Mouse (Mus musculus): ENCODE results near the gene Majin.

Gene Majin

DNA sequence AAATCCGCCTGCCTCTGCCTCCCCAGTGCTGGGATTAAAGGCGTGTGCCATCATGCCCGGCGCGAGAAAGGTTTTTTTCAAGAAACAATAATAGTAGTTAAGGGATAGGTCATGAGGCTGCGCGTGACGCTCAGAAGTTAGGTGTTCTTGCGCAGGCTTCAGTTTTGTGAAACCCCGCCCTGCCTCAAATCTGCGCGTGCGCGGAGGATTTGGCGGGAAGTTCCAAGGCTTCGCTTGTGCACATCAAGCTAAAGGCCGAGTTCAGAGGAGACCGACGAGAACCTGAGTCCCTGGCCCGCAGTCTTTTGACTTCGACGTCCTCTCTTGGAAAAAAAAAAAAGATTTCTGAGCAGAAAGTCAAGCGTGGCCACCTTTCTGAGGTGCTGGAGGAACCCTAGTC lies at the start of gene Majin:
Gene Majin, plus strand, starts transcription at position 258 of the 400 bp plus-strand sequence.
- no peak for DNase-seq

DNA sequence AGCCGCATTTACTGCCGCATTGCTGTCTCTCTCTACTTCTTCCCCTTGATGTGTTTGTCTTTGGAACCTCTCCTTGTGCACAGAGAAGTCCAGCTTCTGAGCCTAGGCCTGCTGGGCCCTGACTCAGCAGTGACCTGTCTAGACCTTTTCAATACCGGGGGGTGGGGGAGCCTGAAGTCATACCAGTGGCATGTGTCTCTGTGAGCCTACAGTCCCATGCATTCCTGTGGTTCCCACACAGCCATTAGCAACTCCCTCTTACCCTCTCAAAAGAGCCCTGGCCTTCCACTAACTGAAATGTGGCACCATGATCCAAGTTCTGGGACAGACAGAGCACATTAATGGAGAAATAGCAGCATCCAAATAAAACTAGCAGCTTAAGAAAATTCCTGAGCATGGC lies 47.8 kb upstream of the Majin start:
- no peak for DNase-seq

DNA sequence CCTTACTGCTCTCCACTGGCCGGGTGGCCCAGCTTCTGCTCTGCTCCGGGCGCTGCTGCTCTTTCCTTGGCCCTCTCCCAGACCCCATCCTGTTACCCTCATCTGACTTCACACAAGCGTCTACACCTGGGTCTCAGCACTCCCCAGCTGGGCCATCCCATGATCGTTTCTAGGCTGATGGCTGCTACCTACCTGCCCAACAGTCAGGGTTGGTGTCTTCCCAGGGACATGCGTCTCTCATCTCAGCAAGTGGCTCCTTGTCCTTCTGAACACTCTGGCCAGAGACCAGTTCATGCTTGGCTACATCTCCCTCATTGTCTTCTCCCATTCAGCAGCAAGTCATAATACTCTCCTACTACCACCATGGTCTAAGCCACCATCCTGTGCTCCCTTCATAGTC lies 44.5 kb upstream of the Majin start:
- DNase-seq = peak; percentile 71

DNA sequence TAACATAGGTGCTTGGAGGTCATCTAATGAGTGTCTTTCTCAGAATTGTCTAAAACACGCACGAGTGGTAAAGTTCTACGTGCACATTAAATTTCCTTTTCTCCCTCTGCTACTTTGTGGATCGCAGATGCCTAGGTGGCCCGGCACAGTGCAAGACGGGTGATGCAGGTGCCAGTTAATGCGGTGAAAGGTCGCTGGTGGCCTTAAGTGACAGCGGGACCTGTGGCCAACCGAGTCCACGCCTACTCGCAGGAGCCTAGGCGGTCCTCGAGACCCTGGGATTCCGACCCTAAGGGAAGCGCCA lies 43.9 kb upstream of the Majin start:
- DNase-seq = no peak

DNA sequence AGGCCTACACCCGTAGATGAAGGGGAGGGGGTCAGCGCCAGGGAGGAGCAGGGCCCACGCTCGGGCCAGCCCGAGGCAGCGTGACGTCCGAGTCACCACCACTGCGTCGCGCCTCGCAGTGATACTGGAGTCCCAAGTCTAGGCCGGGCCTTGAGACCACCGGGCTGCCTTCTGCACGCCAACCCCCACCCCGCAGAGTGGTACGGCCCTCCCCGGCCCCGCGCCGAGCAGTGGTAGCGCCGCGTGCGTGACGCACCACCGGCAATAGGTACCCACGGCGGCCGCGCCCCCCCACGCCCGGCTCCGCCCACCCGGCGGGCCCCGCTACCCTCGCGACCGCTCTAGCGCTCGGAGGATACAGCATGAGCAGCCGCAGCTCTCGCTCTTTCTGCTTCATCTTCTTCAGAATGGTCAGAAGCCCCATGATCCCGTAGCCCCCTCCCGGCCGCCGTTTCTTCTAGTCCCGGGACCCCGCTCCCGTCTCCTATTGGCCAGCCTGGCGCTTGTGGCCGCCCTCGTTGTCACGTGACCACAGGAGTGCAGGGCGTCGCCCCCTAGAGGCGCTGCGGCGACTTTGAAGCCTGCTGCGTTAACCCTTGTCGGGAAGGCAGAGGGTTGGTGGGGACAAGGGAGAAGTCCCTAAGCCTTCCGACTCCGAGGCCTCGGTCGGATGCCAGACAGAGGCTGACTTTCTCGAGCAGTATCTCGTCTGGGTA lies 43.4 kb upstream of the Majin start, which contains the start of gene Batf2:
Gene Batf2, plus strand, starts transcription at position 306 of the 716 bp plus-strand sequence.
- DNase-seq = peak; percentile 93

DNA sequence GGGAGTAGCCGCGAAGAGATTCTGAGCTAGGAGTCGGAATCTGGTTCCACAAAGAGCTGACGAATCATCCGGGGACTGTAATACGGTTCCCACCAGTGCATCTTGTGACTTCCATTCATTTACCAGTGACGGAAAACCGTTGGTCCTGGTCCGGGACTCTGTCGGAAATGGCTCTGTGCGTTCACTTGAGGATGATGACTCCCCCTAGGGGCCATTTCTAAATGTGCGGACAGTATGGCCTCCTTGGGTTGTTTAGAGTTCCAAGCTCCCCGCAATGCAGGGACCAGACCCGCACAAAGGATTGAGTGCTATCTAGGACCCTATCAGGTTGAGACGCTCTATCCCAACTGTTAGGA lies 42.8 kb upstream of the Majin start, which contains the start of gene Arl2:
Gene Arl2, minus strand, starts transcription at position 155 of the 356 bp plus-strand sequence.
- DNase-seq = peak; percentile 86

DNA sequence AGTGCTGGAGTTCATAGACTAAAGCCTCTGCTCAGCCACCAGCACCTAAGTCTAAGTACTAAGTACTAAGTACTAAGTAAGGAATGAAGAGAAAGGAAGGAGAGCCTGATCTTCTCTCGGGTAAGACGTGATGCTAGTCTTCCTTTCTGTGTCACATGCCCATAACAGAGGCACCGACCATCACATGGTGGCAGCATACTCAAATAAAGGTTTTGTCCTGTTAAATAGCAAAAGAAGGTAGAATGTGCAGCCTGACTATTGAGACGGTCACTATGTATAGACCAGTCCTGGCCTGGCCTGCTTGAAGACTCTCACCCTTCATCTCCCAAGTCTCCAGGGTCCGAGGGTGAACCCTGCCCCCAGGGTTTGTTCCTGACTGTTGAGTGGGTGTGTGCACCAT lies 39.3 kb upstream of the Majin start:
- DNase-seq = no peak

DNA sequence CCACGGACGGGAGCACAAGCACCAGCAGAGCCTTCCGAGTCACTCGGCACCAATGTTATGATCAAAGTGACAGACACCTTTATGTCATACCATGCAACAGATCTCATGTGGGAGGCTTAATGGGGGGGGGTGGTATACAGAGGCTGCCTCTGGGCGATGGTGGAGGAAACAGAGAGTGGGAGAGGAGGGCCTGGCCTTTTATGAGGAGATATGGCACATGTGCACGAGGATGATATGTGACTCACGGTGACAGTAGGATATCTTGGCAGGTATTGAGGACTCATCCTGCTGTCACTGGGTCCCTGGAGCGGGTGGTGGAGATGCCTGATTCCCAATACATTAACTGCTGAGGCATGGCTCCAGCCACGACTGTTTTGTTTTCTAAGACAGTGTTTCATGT lies 29.0 kb upstream of the Majin start:
- no peak for DNase-seq

DNA sequence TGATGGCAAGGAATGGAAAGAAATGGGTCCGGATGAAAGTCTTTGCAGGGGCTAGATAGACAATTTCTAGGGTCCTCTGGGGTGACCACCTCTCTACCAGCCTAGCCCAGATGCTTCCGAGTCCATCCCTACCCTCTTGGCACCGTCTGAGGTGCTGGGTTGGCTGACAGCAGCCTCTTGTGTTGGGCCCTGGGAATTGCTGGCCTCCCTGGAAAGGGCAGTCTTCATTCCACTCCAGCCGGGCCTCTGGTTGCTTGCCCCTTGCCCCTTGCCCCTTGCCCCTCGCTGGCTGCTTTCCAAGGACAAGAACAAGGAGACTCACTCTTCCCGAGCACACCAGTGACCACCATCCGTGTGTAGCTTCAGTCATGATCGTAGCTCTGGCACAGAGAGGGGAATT lies 27.8 kb upstream of the Majin start:
- DNase-seq = no peak

DNA sequence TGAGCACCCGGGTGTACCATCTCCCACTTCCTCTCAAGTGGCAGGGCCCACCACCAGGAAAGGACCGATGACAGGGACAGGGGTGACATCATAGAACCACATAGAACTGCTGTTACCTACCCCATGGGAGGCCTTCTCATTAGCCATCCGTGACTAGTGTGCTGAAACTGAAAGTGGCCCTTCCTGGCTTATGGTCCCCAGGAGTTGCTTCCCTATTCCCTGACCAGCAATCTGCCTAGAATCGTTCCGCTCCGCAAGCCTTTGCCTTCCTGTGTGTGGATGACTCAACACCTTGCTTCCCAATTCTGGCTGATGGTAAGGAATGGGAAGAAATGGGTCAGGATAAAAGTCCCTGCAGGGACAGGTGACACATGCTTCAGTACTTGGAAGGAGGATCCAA lies 27.0 kb upstream of the Majin start:
- DNase-seq = no peak

DNA sequence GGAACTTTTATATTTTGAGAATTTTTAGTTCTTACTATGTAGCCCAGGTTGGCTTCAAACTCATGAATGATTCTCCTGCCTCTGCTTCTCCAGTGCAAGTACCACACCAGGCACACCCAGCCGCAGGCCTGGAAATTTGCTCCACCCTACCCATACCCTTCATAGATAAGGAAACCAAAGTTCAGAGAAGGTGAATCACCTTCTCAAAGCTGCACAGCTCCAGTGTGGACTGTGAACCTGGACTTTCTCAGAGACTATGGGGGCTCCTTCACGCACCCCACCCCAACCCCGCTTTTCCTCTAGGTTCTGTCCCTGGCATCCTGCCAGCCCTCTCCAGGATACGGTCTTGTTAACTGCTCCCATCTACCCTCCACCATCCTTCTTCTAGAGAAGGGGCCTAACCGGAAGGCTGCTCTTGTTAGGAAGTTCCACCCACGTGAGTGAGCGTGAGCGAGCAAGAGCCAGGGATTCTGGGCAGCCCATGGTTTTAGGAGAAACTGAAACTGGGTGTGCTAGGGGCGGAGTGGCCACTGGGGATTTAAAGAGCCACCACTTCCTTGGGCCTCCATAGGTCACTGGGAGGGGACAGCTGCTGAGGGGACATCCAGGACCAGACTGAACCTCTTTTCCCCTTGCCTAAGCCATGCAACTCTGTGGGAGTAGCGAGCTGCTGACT lies 20.2 kb upstream of the Majin start:
- no peak for DNase-seq

DNA sequence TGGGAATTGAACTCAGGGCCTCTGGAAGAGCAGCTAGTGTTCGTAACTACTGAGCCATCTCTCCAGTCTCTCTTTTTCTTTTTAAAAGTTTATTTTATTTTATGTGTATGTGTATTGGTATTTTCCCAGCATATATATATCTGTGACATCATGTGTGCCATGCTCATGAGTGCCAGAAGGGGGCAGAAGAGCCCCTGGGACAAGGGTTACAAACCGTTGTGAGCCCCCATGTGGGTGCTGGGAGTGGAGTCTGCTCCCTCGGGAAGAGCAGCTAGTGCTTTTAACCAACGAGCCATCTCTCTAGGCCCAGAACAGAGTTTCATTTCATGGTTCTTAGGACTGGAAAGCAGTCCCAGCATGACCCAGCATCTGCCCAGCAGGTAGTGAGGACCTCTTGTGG lies 17.4 kb upstream of the Majin start:
- DNase-seq = no peak

DNA sequence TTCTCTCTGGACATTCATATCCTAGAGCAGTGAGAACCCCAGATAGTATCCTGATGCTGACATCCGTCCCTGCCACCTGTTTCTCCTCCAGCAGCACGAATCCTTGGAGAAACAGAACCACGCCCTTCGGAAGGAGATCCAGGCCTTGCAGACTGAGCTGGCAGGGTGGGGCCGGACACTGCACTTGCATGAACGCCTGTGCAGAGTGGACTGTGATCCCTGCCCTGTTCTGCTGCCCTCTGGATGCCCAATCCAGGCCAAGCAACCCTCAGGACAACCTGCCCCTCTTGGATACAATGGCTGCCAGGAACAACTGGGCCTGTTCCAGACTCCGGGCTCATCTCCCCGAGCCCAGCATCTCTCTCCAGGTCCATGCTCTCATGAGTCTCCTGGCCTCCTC lies 13.0 kb upstream of the Majin start:
- DNase-seq = no peak

DNA sequence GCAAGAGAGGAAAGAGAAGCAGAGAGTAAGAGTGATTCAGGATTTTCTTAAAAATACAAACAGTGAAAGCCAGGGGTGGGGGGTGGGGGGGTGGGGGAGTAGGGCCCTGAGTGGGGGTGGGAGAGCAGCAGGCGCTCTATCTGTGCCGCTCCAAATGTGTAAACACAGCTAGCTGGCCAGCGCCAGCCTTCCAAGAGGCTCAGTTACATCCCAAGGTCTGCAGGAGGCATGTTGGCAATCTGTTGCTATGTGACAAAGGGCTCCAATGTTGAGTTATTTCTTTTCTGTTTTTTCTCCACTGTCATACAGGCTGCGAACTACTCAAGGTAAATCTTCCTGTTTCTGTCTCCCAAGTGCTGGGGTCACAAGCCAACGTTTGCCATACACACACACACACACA lies 9.4 kb upstream of the Majin start:
- DNase-seq = peak; percentile 41

DNA sequence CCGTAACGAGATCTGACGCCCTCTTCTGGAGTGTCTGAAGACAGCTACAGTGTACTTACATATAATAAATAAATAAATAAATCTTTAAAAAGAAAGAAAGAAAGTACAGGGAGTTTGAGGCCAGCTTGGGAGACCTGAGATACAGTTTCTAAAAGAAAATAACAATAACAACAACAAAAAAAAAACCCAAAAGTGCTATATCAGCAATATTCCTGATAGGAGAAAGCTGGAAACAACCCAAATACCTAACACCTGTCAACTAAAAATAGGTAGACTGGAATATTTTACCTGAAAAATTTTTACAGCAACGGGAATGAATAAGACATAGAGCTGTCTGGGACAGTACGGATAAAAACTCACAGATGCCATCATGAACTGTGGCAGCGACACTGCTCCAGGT lies 5.4 kb upstream of the Majin start:
- no peak for DNase-seq

DNA sequence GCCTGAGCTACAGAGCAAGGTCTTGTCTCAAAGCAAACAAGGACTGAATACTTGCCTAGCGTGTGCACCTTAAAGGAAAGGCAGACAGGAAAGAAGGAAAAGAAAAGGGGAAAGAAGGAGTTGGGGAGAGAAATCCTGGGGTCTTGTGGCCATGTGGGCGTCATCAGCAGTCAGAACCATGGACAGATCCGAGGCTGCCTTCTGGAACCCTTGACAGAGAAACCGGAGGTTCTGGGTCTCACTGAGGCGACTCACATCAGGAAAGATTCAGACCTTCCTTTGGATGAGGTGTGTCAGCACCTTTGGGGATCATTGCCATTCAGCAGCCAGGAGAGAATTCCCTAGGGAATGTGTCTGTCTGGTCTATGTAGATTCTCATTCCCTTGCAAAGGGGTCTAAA lies 2.6 kb upstream of the Majin start:
- no peak for DNase-seq

DNA sequence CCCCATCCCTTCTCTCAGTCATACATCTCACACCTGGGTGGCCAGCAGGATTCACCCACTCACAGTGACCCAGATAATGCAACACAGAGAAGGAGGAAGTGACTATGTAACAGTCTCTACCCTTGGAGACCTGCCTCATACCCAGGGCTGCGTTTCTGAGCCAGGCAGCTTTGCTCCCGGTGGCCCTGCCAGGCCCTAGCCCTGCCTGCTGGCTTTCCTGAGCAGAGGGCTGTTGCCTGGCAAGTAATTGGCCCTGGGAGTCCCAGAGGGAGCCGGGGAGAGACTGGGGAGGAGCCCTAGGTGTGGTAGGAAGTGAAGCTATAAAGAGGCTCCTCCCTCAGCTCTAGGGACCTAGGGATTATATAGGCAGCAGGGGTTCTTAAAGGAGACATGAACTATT lies 1.7 kb upstream of the Majin start:
- DNase-seq = peak; percentile 81

DNA sequence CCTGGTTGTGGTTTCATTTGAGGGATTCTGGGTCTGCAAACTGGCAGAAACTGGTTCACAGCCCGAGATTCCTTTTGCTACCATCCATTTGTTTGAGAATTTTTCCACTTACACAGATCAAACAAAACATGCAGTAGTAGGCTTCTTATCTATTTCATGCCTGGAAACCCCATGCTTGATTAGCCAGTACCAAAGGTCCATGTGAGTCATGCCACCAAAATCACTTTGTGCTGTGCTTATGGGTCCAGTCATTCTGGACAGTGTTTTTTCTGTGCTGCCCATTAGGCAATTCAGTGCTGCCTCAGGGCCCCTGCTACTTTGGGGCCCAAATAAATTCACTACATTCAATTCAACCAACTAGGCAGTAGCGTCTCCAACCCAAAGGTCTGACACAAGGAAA lies 20.1 kb downstream of the Majin start:
- no peak for DNase-seq

DNA sequence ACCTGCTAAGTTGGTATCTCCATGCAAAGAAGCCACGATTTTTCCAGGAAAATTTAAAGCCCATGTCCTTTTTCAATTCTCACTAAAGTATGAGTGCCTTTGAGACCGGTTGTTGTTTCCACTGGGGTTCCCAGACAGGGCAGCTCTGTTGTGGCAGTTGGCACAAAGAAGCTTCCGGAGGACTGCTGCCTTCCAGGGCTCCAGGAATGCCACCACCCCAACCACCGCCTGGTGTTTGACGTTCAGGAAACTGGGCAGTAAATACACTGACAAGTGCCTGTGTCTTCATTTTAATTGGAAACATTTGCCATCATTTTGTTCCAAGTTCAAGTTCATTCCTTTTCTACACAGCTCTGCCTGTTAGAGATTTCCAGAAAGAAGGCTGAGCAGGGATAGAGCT lies 22.5 kb downstream of the Majin start:
- no peak for DNase-seq

DNA sequence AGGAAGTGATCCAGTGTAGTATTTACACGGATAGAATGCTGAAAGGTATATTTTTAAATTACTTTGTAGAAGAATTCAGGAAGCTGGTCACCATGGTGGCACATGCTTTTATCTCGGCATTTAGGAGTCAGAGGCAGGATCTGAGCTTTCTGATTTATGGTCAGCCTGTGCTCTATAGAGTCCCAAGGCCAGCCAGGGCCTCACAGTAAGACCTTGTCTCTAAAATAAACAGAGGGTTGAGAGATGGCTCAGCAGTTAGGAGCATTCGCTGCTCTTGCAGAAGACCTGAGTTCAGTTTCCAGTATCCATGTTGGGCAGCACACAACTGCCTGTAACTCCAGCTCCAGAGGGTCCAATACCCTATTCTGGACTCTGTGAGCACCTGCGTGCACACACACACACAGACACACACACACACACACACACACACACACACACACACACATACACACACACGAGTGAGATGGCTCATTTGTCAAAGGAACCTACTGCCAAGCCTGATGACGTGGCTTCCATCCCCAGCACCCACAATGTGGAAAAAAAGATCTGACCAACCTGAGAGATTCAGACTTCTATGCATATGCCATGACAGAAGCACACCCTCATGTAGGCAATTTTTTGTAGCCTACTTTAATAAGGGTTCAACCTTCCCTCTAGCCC lies 32.0 kb downstream of the Majin start:
- DNase-seq = no peak

DNA sequence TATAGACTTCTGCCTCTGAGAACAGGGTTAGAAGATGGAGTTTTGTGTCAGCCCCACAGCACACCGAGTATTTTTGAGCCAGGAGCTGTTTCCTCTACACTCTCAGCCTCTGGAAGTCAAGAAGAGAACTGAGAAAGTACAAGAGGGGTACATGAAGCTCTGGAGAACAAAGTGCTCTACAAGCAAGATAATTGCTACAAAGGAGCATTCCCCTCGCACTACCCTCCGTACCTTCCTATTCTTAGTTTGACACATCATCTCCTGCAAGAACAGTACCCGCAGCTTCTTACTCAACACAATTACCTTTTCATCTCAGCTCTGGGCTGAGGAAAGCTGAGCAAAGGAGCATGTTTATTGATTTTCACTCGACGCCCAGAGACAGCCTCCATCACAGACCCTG lies 34.4 kb downstream of the Majin start:
- DNase-seq = no peak

DNA sequence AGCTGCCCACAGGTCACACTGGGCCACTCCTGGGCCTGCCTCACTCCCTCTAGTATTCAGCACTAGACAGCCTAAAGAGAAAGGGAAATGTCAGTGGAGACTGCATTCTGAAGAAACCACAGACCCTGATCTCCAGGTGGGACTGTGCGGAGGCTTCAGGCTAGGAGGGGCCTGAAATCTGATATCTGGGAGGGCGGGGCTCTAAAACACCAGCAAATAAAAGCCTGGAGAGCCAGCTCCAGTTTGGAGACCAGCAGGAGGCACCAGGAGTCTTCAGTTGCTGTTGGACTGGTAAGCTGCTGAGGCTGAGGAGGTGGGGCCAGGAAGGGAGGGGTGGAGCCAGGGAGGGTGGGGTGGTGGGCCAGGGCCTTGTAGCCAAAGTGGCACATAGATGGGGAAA lies 41.9 kb downstream of the Majin start, which contains the start of gene Gpha2:
Gene Gpha2, plus strand, starts transcription at position 246 of the 400 bp plus-strand sequence.
- DNase-seq = peak; percentile 7

DNA sequence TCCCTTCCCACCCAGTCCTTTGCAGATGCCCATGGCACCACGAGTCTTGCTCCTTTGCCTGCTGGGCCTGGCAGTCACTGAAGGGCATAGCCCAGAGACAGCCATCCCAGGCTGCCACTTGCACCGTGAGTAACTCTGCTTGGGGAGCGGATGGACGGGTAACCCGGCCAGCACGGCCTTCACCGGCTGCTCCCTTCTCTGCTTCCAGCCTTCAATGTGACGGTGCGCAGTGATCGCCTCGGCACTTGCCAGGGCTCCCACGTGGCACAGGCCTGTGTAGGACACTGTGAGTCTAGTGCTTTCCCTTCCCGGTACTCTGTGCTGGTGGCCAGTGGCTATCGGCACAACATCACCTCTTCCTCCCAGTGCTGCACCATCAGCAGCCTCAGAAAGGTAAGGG lies 42.6 kb downstream of the Majin start:
- DNase-seq = peak; percentile 25

DNA sequence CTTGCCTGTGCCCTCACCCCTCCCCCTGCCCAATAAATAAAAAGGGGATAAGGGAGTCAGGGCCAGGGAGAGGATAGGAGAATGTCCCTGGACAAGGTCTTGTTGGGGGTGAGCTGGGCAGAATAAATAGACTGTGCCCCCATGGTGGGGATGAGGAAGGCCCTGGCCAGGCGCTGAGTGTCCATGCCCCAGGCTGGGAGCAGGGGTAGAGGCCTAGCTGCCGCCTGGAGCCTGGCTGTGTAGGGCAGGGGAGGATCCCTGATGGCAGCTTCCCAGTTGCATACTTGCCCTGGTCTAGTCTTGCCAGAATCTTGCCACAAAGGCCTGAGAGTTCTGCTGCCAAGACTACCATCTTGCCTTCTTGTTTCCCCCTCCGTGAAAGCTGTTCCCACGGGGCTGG lies 43.7 kb downstream of the Majin start:
- peak; percentile 30 for DNase-seq
